Mouse (Mus musculus) kidney, postnatal 0 days (tissue): ENCODE results near the gene Cldn2. TPM values are rescaled to one million over a fixed set of nuclear protein-coding genes. Genes with fewer than 3 reads are reported as not detected.

Experiments used
- ATAC-seq: fragments of 200-750 bp; cut with Nextera tagmentation; replicated peaks from 2 replicates; pipeline ENCODE4 v1.8.0; 2017; ENCODE audit warnings: low read depth, moderate number of reproducible peaks, moderate TSS enrichment, moderate library complexity; ENCODE audit not compliant: low FRiP score
- DNase-seq: peaks from one replicate; pipeline ENCODE4 v3.0.0-alpha.2; 2016; ENCODE audit warnings: low spot score
- H3K27ac ChIP-seq: fragments of 300-500 bp; sonication (generic); 2 replicates; pipeline ENCODE4 v1.5.1; 2014; ENCODE audit warnings: mild to moderate bottlenecking
- H3K27me3 ChIP-seq: fragments of 300-500 bp; sonication (generic); 2 replicates; pipeline ENCODE4 v1.6.1; 2014; ENCODE audit warnings: low read length, mixed read lengths; ENCODE audit not compliant: insufficient read depth
- H3K36me3 ChIP-seq: fragments of 300-500 bp; sonication (generic); 2 replicates; pipeline ENCODE4 v1.6.1; 2014; ENCODE audit warnings: low read length, mixed read lengths; ENCODE audit not compliant: insufficient read depth
- H3K4me1 ChIP-seq: fragments of 300-500 bp; sonication (generic); replicated peaks from 2 replicates; pipeline ENCODE4 v1.6.1; 2014; ENCODE audit warnings: antibody characterized with exemption, low read length, mixed read lengths; ENCODE audit not compliant: insufficient read depth
- H3K4me2 ChIP-seq: fragments of 300-500 bp; sonication (generic); 2 replicates; pipeline ENCODE4 v1.6.1; 2014; ENCODE audit warnings: mild to moderate bottlenecking, low read length, moderate library complexity, mixed read lengths
- H3K4me3 ChIP-seq: fragments of 300-500 bp; sonication (generic); replicated peaks from 2 replicates; pipeline ENCODE4 v1.5.1; 2014; ENCODE audit warnings: low read depth, low read length
- H3K9ac ChIP-seq: fragments of 300-500 bp; sonication (generic); 2 replicates; pipeline ENCODE4 v1.6.1; 2014; ENCODE audit warnings: low read depth, low read length
- H3K9me3 ChIP-seq: fragments of 300-500 bp; sonication (generic); replicated peaks from 2 replicates; pipeline ENCODE4 v1.6.1; 2016; ENCODE audit warnings: low read length, inconsistent platforms, mixed read lengths
- CTCF ChIP-seq: IDR thresholded peaks from 2 replicates; pipeline ENCODE4 v1.5.1; 2016; ENCODE audit warnings: antibody characterized with exemption, low read depth, mild to moderate bottlenecking, moderate library complexity
- WGBS: fragments of 180-500 bp; shearing (Covaris S2); extraction: QIAGEN DNeasy Blood & Tissue Kit; methylation state at CpG from one replicate; pipeline ENCODE4 v1.1.7; 2014; 5-methylcytosine and 5-hydroxymethylcytosine counted together
- polyA plus RNA-seq: library from polyadenylated mRNA; unstranded; fragments of >200 nt; fragmentation: Nextera tagmentation; extraction: Ambion mirVana; gene quantifications from 2 replicates; pipeline ENCODE4 v1.2.1, GENCODE M21; 2015

The Cldn2 gene
- polyA plus RNA-seq, 1 experiment from 2014 or later = 91.4 TPM

DNA sequence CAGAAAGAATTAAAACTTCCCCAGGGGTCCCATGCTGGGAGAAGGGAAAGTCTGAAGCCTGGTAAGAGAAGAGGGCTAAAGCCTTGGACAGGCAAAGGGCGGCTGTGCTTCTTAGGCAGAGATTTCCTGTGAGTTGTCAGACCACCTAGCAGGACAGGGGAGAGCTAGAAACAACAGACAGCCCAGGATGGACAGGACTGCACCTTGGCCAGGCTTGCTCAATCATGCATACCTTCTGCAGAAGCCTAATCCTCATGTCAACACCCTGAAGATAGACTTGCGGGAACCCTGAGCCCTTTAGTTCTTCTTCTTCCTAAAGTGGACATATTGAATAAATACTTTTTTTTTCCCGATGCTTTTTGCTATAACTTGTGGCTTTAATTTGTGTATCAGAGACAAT lies 675 bp upstream of the Cldn2 start:
- Histone ChIP-seq H3K9me3 (no peaks in the 10 kb centered on the region), H3K4me3 (no peak overlapping the region), H3K27ac (no peak overlapping the region), H3K27me3 (no peaks in the 10 kb centered on the region), H3K4me2 (no peak overlapping the region), H3K36me3 (no peaks in the 10 kb centered on the region), H3K4me1 (no peaks in the 10 kb centered on the region), H3K9ac (no peak overlapping the region)
- TF ChIP-seq CTCF = no peak
- WGBS = 79% methylated on average over 3 of the region's 3 CpGs
- no peak; the same call in 1 of the 2 replicates for ATAC-seq
- DNase-seq = no peak

GRCm38 (mm10) chrX:139803028-139803427 lies 2.4 kb downstream of the Cldn2 start:
- Histone ChIP-seq H3K4me1 (no peaks in the 10 kb centered on the region), H3K27me3 (no peaks in the 10 kb centered on the region), H3K9me3 (no peaks in the 10 kb centered on the region), H3K4me2 (no peak overlapping the region), H3K9ac (no peak overlapping the region), H3K27ac (no peak overlapping the region), H3K4me3 (no peak overlapping the region), H3K36me3 (no peaks in the 10 kb centered on the region)
- TF ChIP-seq CTCF = no peak
- ATAC-seq (no peak), DNase-seq (no peak)
- WGBS = 66% methylated on average over 2 of the region's 2 CpGs

- Histone ChIP-seq H3K9ac (no peak overlapping the region), H3K9me3 (no peaks in the 10 kb centered on the region), H3K27me3 (no peaks in the 10 kb centered on the region), H3K36me3 (no peaks in the 10 kb centered on the region), H3K4me3 (no peak overlapping the region), H3K27ac (no peak overlapping the region), H3K4me1 (no peaks in the 10 kb centered on the region), H3K4me2 (no peak overlapping the region)
- TF ChIP-seq CTCF = no peak
- DNase-seq = no peak
- peak; percentile 71 for ATAC-seq
- 65% methylated on average over 4 of the region's 4 CpGs for WGBS
These were observed 5.3 kb downstream of the Cldn2 start for GRCm38 (mm10) chrX:139805918-139806317.

GRCm38 (mm10) chrX:139807391-139807790 lies 6.8 kb downstream of the Cldn2 start:
- H3K9me3 ChIP-seq = no peaks in the 10 kb centered on the region
- H3K36me3 ChIP-seq = no peaks in the 10 kb centered on the region
- DNase-seq = no peak
- H3K4me3 ChIP-seq = no peak overlapping the region
- no peaks in the 10 kb centered on the region for H3K4me1 ChIP-seq
- no peak overlapping the region for H3K4me2 ChIP-seq
- no peak overlapping the region for H3K9ac ChIP-seq
- TF ChIP-seq CTCF = no peak
- 0 out of 2 replicates have a peak overlapping the region, but pooled peaks have one; percentile 64 for H3K27ac ChIP-seq
- ATAC-seq = peak; percentile 52
- 56% methylated on average over 2 of the region's 2 CpGs for WGBS
- no peaks in the 10 kb centered on the region for H3K27me3 ChIP-seq

- ATAC-seq = peak; percentile 71
- Histone ChIP-seq H3K27me3 (no peaks in the 10 kb centered on the region), H3K36me3 (no peaks in the 10 kb centered on the region), H3K9ac (no peak overlapping the region), H3K27ac (peak overlapping the region; percentile 64), H3K4me3 (no peak overlapping the region), H3K4me2 (no peak overlapping the region), H3K4me1 (no peaks in the 10 kb centered on the region), H3K9me3 (no peaks in the 10 kb centered on the region)
- TF ChIP-seq CTCF = no peak
- 49% methylated on average over 4 of the region's 4 CpGs for WGBS
- no peak for DNase-seq
These were observed 7.5 kb downstream of the Cldn2 start for GRCm38 (mm10) chrX:139808085-139808484.

- Histone ChIP-seq H3K27me3 (no peaks in the 10 kb centered on the region), H3K4me1 (no peaks in the 10 kb centered on the region), H3K4me3 (0 out of 2 replicates have a peak overlapping the region, but pooled peaks have one; percentile 5), H3K4me2 (no peak overlapping the region), H3K36me3 (no peaks in the 10 kb centered on the region), H3K9me3 (no peaks in the 10 kb centered on the region), H3K9ac (no peak overlapping the region), H3K27ac (peak overlapping the region; percentile 42; the same call in 1 of the 2 replicates)
- DNase-seq = no peak
- ATAC-seq = no peak
- no peak for TF ChIP-seq CTCF
- WGBS = 87% methylated on average over 10 of the region's 10 CpGs
These were observed 7.9 kb downstream of the Cldn2 start for GRCm38 (mm10) chrX:139808501-139808900.
